Comparison of ENCODE assay signal across 17 mouse cellular contexts in genomic region chr11:67366936-67367335, GRCm38 (mm10). TPM values are rescaled to one million over a fixed set of nuclear protein-coding genes. Genes with fewer than 3 reads are reported as not detected.
"Had no signal": no experiment of that assay in that cellular context is flagged by ENCODE, and none has a peak within 500 bp of the region (broad histone marks: within the 10 kb centered on the region; RNA-seq: fewer than 3 reads in every experiment).

No protein-coding gene starts in this region.

- H3K27me3 ChIP-seq: limb, embryonic 12.5 days; liver, embryonic 13.5 days; neural tube, embryonic 12.5 days had no signal

- ATAC-seq: liver, postnatal 0 days; lung, postnatal 0 days had no signal

- H3K4me1 ChIP-seq: limb, embryonic 12.5 days; liver, embryonic 13.5 days; neural tube, embryonic 12.5 days had no signal

- DNase-seq: kidney, adult 18-20 months; kidney, postnatal 14 days; liver; liver, embryonic 13.5 days; liver, postnatal 0 days; lung, postnatal 36 days; midbrain, embryonic 14.5 days; right cerebral cortex, postnatal 25 days; thymus, postnatal 4 days had no signal

- H3K4me2 ChIP-seq: limb, embryonic 12.5 days; liver, embryonic 13.5 days; neural tube, embryonic 12.5 days had no signal

- H3K9ac ChIP-seq: limb, embryonic 12.5 days; liver, embryonic 13.5 days; liver, postnatal 0 days; neural tube, embryonic 12.5 days had no signal

- H3K27ac ChIP-seq: limb, embryonic 12.5 days; liver, embryonic 13.5 days; neural tube, embryonic 12.5 days; stomach, postnatal 0 days had no signal

- H3K4me3 ChIP-seq: limb, embryonic 12.5 days; liver, embryonic 13.5 days; neural tube, embryonic 12.5 days had no signal

- H3K9me3 ChIP-seq: limb, embryonic 12.5 days; liver, embryonic 13.5 days; neural tube, embryonic 12.5 days had no signal

- H3K36me3 ChIP-seq: limb, embryonic 12.5 days; liver, embryonic 13.5 days; neural tube, embryonic 12.5 days had no signal

RNA-seq across cellular contexts. Expression of gene Myh13, which starts 45.5 kb away (rescaled TPM):
- total RNA-seq: megakaryocyte progenitor cell, adult 5-6 weeks; monocyte, adult 5-6 weeks; neutrophil, adult 5-6 weeks had no signal
- polyA plus RNA-seq: kidney, embryonic 14.5 days; liver, embryonic 13.5 days; liver, postnatal 0 days; neural tube, embryonic 12.5 days; stomach, postnatal 0 days had no signal
